Mouse (Mus musculus) neutrophil, adult 65 days (primary cell): ENCODE measurements around the gene Ccnl2. TPM values are rescaled to one million over a fixed set of nuclear protein-coding genes. Genes with fewer than 3 reads are reported as not detected.

Experiments used
- total RNA-seq: library from RNA; stranded (reverse); gene quantifications from 2 replicates; pipeline ENCODE4 v1.2.4, GENCODE M21; 2023

Ccnl2 gene
- 162 and 225 TPM in 2 replicates for total RNA-seq

GRCm38 (mm10) chr4:155811929-155812664 lies at the start of gene Ccnl2:
Gene Ccnl2 (plus strand): TSS chr4:155812489.

GRCm38 (mm10) chr4:155774280-155774754 lies 38.0 kb upstream of the Ccnl2 start, which contains the start of gene Vwa1:
Gene Vwa1 (minus strand): TSS chr4:155774698.

GRCm38 (mm10) chr4:155785819-155786218 lies 26.5 kb upstream of the Ccnl2 start, which contains the start of gene Tmem88b:
Gene Tmem88b (minus strand): TSS chr4:155785874.

GRCm38 (mm10) chr4:155790021-155790489 lies 22.2 kb upstream of the Ccnl2 start, which contains the start of gene Ankrd65:
Gene Ankrd65 (plus strand): TSS chr4:155790439.

GRCm38 (mm10) chr4:155802741-155803339 lies 9.4 kb upstream of the Ccnl2 start, which contains the start of gene Mrpl20:
Gene Mrpl20 (plus strand): TSS chr4:155802878.

GRCm38 (mm10) chr4:155831205-155831766 lies 19.0 kb downstream of the Ccnl2 start, which contains the start of gene Aurkaip1:
Gene Aurkaip1 (plus strand): TSS chr4:155831272.

GRCm38 (mm10) chr4:155839483-155839910 lies 27.2 kb downstream of the Ccnl2 start, which contains the start of gene Mxra8:
Gene Mxra8 (plus strand): TSS chr4:155839680.

GRCm38 (mm10) chr4:155846871-155847578 lies 34.7 kb downstream of the Ccnl2 start, which contains the start of gene Dvl1:
Gene Dvl1 (plus strand): TSS chr4:155847402.

GRCm38 (mm10) chr4:155863001-155863400 lies 50.7 kb downstream of the Ccnl2 start, which contains the start of gene Tas1r3:
Gene Tas1r3 (minus strand): TSS chr4:155863362.

GRCm38 (mm10) chr4:155869317-155870033 lies 57.2 kb downstream of the Ccnl2 start, which contains the start of the genes Cptp and Ints11:
Gene Cptp (minus strand): TSS chr4:155869440.
Gene Ints11 (plus strand): TSS chr4:155869546.

Other genes with a start within 250 kb of the Ccnl2 start
- 13.1 and 16.4 TPM in 2 replicates for gene Slc35e2, start 211.1 kb upstream of the Ccnl2 start, total RNA-seq
- 181 and 295 TPM in 2 replicates for gene Cdk11b, start 187.6 kb upstream of the Ccnl2 start, total RNA-seq
- gene Gm10563, start 167.1 kb upstream of the Ccnl2 start, total RNA-seq = not detected in 2 replicates
- gene Mmp23, start 159.1 kb upstream of the Ccnl2 start, total RNA-seq = 0.34 and 1.3 TPM in 2 replicates
- 30.7 and 38.4 TPM in 2 replicates for gene Mib2, start 143.3 kb upstream of the Ccnl2 start, total RNA-seq
- 0.22 and 0.54 TPM in 2 replicates for gene Fndc10, start 118.1 kb upstream of the Ccnl2 start, total RNA-seq
- gene Ssu72, start 107.7 kb upstream of the Ccnl2 start, total RNA-seq = 82.1 and 98.7 TPM in 2 replicates
- gene Tmem240, start 77.7 kb upstream of the Ccnl2 start, total RNA-seq = 0.23 and 0.41 TPM in 2 replicates
- 7.3 and 11.4 TPM in 2 replicates for gene Atad3a, start 51.4 kb upstream of the Ccnl2 start, total RNA-seq
- not detected in 2 replicates for gene Vwa1, start 37.8 kb upstream of the Ccnl2 start, total RNA-seq
- not detected in 2 replicates for gene Tmem88b, start 26.6 kb upstream of the Ccnl2 start, total RNA-seq
- not detected in 2 replicates for gene Ankrd65, start 22.1 kb upstream of the Ccnl2 start, total RNA-seq
- 45.0 and 61.8 TPM in 2 replicates for gene Mrpl20, start 9.6 kb upstream of the Ccnl2 start, total RNA-seq
- 98.0 and 129 TPM in 2 replicates for gene Aurkaip1, start 18.8 kb downstream of the Ccnl2 start, total RNA-seq
- 0.23 and 1.3 TPM in 2 replicates for gene Mxra8, start 27.2 kb downstream of the Ccnl2 start, total RNA-seq
- gene Dvl1, start 34.9 kb downstream of the Ccnl2 start, total RNA-seq = 49.9 and 68.5 TPM in 2 replicates
- 2.3 and 2.6 TPM in 2 replicates for gene Tas1r3, start 50.9 kb downstream of the Ccnl2 start, total RNA-seq
- 20.5 and 22.6 TPM in 2 replicates for gene Cptp, start 57.0 kb downstream of the Ccnl2 start, total RNA-seq
- gene Ints11, start 57.1 kb downstream of the Ccnl2 start, total RNA-seq = 31.9 and 42.4 TPM in 2 replicates
- 10.6 and 10.8 TPM in 2 replicates for gene Pusl1, start 79.3 kb downstream of the Ccnl2 start, total RNA-seq
- gene Acap3, start 79.3 kb downstream of the Ccnl2 start, total RNA-seq = 55.0 and 80.6 TPM in 2 replicates
- gene Ube2j2, start 131.3 kb downstream of the Ccnl2 start, total RNA-seq = 100 and 130 TPM in 2 replicates
- 18.1 and 25.1 TPM in 2 replicates for gene C1qtnf12, start 149.8 kb downstream of the Ccnl2 start, total RNA-seq
- 1.6 and 1.9 TPM in 2 replicates for gene B3galt6, start 180.2 kb downstream of the Ccnl2 start, total RNA-seq
- 101 and 115 TPM in 2 replicates for gene Sdf4, start 180.4 kb downstream of the Ccnl2 start, total RNA-seq
- 1.5 and 2.1 TPM in 2 replicates for gene Tnfrsf4, start 201.4 kb downstream of the Ccnl2 start, total RNA-seq
- 3.5 and 6.8 TPM in 2 replicates for gene Tnfrsf18, start 213.7 kb downstream of the Ccnl2 start, total RNA-seq
- gene Ttll10, start 246.9 kb downstream of the Ccnl2 start, total RNA-seq = not detected in 2 replicates